Comparison of ENCODE assay signal across 10 mouse cellular contexts in the genomic region with DNA sequence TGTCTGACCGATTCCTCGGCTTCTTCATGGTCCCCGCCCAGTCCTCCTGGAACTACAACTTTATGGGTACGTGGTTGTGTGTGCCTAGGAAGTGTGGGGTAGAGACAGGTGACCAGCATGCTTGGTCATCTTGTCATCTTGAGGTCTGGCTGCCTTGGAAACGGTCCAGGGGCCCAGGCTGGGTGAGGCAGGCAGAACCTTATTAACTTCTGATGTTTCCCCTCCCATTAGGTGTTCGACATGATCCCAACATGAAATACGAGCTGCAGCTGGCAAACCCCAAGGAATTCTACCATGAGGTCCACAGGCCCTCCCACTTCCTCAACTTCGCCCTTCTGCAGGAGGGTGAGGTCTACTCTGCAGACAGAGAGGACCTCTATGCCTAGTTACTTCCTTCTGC. TPM values are rescaled to one million over a fixed set of nuclear protein-coding genes. Genes with fewer than 3 reads are reported as not detected.
DNase-seq lines count a peak whose midpoint lies in the region; ATAC-seq and TF ChIP-seq lines count a peak whose summit lies in the region.
"Had no signal": no experiment of that assay in that cellular context is flagged by ENCODE, and none has a peak within 500 bp of the region (broad histone marks: within the 10 kb centered on the region; RNA-seq: fewer than 3 reads in every experiment).

No protein-coding gene starts in this region.

- H3K36me3 ChIP-seq in midbrain, embryonic 11.5 days (ENCODE audit: control insufficient read depth, insufficient read depth, low read length), result peaks cover 33% of the 10 kb centered on the region
- H3K36me3 ChIP-seq in midbrain, embryonic 14.5 days (ENCODE audit: control insufficient read depth, insufficient read depth, low read length), result peaks cover 61% of the 10 kb centered on the region
- H3K36me3 ChIP-seq in kidney, postnatal 0 days (ENCODE audit: insufficient read depth, low read length), result peaks cover 47% of the 10 kb centered on the region

- H3K27me3 ChIP-seq in midbrain, embryonic 11.5 days (ENCODE audit: control insufficient read depth, insufficient read depth, low read length), result no peaks in the 10 kb centered on the region
- H3K27me3 ChIP-seq in midbrain, embryonic 14.5 days (ENCODE audit: control insufficient read depth, insufficient read depth, low read length), result no peaks in the 10 kb centered on the region
- H3K27me3 ChIP-seq in kidney, postnatal 0 days (ENCODE audit: insufficient read depth, low read length), result no peaks in the 10 kb centered on the region
- H3K27me3 ChIP-seq: forebrain, embryonic 13.5 days had no signal

- no peak overlapping the region for H3K4me3 ChIP-seq in midbrain, embryonic 11.5 days (ENCODE audit: low read depth, low read length)
- H3K4me3 ChIP-seq in midbrain, embryonic 14.5 days (replicated peaks; ENCODE audit: low read depth, low read length), result no peak overlapping the region
- H3K4me3 ChIP-seq in kidney, postnatal 0 days (replicated peaks; ENCODE audit: low read depth, low read length), result no peak overlapping the region

- H3K9me3 ChIP-seq in midbrain, embryonic 11.5 days (ENCODE audit: control insufficient read depth, low read length), result no peaks in the 10 kb centered on the region
- no peaks in the 10 kb centered on the region for H3K9me3 ChIP-seq in midbrain, embryonic 14.5 days (ENCODE audit: control insufficient read depth, low read length)
- no peaks in the 10 kb centered on the region for H3K9me3 ChIP-seq in kidney, postnatal 0 days (replicated peaks; ENCODE audit: low read length)
- H3K9me3 ChIP-seq: forebrain, embryonic 13.5 days had no signal

- DNase-seq in gastrocnemius, adult 18-20 months (ENCODE audit: low spot score), result peak; percentile 25
- no peak for DNase-seq in gastrocnemius, postnatal 4 days (ENCODE audit: low spot score in 2 of 2)
- peak; percentile 81 for DNase-seq in midbrain, embryonic 11.5 days (ENCODE audit: low spot score, missing footprints)
- DNase-seq in midbrain, embryonic 14.5 days, result no peak
- peak; percentile 15 for DNase-seq in kidney, postnatal 0 days (ENCODE audit: low spot score)
- DNase-seq in right cerebral cortex, adult 18-20 months, result no peak
- DNase-seq in left cerebral cortex, adult 11 months (ENCODE audit: low spot score), result no peak

- WGBS in midbrain, embryonic 11.5 days, result 89% methylated on average over 8 of the region's 8 CpGs
- 86% methylated on average over 8 of the region's 8 CpGs for WGBS in midbrain, embryonic 14.5 days
- 49% methylated on average over 8 of the region's 8 CpGs for WGBS in kidney, postnatal 0 days

- H3K4me1 ChIP-seq in midbrain, embryonic 11.5 days (ENCODE audit: control insufficient read depth, insufficient read depth, low read length), result peaks cover 13% of the 10 kb centered on the region
- H3K4me1 ChIP-seq in midbrain, embryonic 14.5 days (ENCODE audit: control insufficient read depth, insufficient read depth, low read length), result 0 out of 2 replicates have a peak, but pooled peaks cover 10% of the 10 kb centered on the region
- H3K4me1 ChIP-seq in kidney, postnatal 0 days (replicated peaks; ENCODE audit: insufficient read depth, low read length), result peaks cover 11% of the 10 kb centered on the region

- no peak overlapping the region for H3K27ac ChIP-seq in midbrain, embryonic 11.5 days (ENCODE audit: low read depth, low read length)
- no peak overlapping the region for H3K27ac ChIP-seq in midbrain, embryonic 14.5 days (replicated peaks; ENCODE audit: low read depth, low read length)
- H3K27ac ChIP-seq in kidney, postnatal 0 days, result peak overlapping the region; percentile 92
- H3K27ac ChIP-seq: forebrain, embryonic 13.5 days had no signal

- no peak overlapping the region for H3K9ac ChIP-seq in midbrain, embryonic 11.5 days (ENCODE audit: low read length)
- H3K9ac ChIP-seq in midbrain, embryonic 14.5 days (replicated peaks; ENCODE audit: low read length), result no peak overlapping the region
- H3K9ac ChIP-seq in kidney, postnatal 0 days (ENCODE audit: low read depth, low read length), result no peak overlapping the region

- no peak for ATAC-seq in midbrain, embryonic 11.5 days (ENCODE audit: low FRiP score)
- no peak for ATAC-seq in midbrain, embryonic 14.5 days (ENCODE audit: low FRiP score, low TSS enrichment)
- ATAC-seq in kidney, postnatal 0 days (replicated peaks; ENCODE audit: low FRiP score, low read depth), result no peak
- no peak for ATAC-seq in megakaryocyte progenitor cell, adult 5-6 weeks (replicated peaks; ENCODE audit: poor library complexity)
- ATAC-seq: forebrain, embryonic 13.5 days; hindbrain, embryonic 16.5 days had no signal

- TF ChIP-seq CTCF in kidney, postnatal 0 days (IDR thresholded peaks at IDR 0.05; ENCODE audit: low read depth), result no peak

- no peak overlapping the region for H3K4me2 ChIP-seq in midbrain, embryonic 11.5 days
- no peak overlapping the region for H3K4me2 ChIP-seq in midbrain, embryonic 14.5 days (ENCODE audit: low read length)
- no peak overlapping the region for H3K4me2 ChIP-seq in kidney, postnatal 0 days (ENCODE audit: low read length)

RNA-seq across cellular contexts. Expression of gene Rilp, which starts 1.0 kb away (rescaled TPM):
- total RNA-seq in gastrocnemius, adult 18-20 months (2021), result 10 to 100 TPM; 31.5 to 32.4 TPM
- total RNA-seq in gastrocnemius, postnatal 4 days (2021), result 10 to 100 TPM; 16.4 to 24.5 TPM
- 0.53 and 0.72 TPM in 2 replicates for polyA plus RNA-seq in midbrain, embryonic 11.5 days (2014; fragmentation: Nextera tagmentation; extraction: Ambion mirVana)
- 1.0 and 1.6 TPM in 2 replicates for polyA plus RNA-seq in midbrain, embryonic 14.5 days (2014; fragmentation: Nextera tagmentation; extraction: Ambion mirVana)
- 4.2 and 4.5 TPM in 2 replicates for polyA plus RNA-seq in kidney, postnatal 0 days (2015; fragmentation: Nextera tagmentation; extraction: Ambion mirVana)
- total RNA-seq in megakaryocyte progenitor cell, adult 5-6 weeks (2015), result 0.64 TPM in 1 of 2 replicates, not detected in the other
- total RNA-seq in megakaryocyte progenitor cell, adult 5-6 weeks (2017), result 0.24 TPM in 1 of 2 replicates, not detected in the other

RNA-seq across cellular contexts. Expression of gene Scarf1, which starts 4.4 kb away (rescaled TPM):
- 1 to 10 TPM; 2.4 to 3.3 TPM for total RNA-seq in gastrocnemius, adult 18-20 months (2021)
- total RNA-seq in gastrocnemius, postnatal 4 days (2021), result 1 to 10 TPM; 7.5 to 9.0 TPM
- polyA plus RNA-seq in midbrain, embryonic 11.5 days (2014; fragmentation: Nextera tagmentation; extraction: Ambion mirVana), result 2.9 and 3.4 TPM in 2 replicates
- polyA plus RNA-seq in midbrain, embryonic 14.5 days (2014; fragmentation: Nextera tagmentation; extraction: Ambion mirVana), result 2.0 and 3.6 TPM in 2 replicates
- polyA plus RNA-seq in kidney, postnatal 0 days (2015; fragmentation: Nextera tagmentation; extraction: Ambion mirVana), result 13.6 and 14.4 TPM in 2 replicates
- 1.7 and 3.0 TPM in 2 replicates for total RNA-seq in megakaryocyte progenitor cell, adult 5-6 weeks (2015)
- 2.4 and 3.7 TPM in 2 replicates for total RNA-seq in megakaryocyte progenitor cell, adult 5-6 weeks (2017)

RNA-seq across cellular contexts. Expression of gene Prpf8, which starts 22.3 kb away (rescaled TPM):
- 10 to 100 TPM; 70.1 to 70.9 TPM for total RNA-seq in gastrocnemius, adult 18-20 months (2021)
- total RNA-seq in gastrocnemius, postnatal 4 days (2021), result 10 to 100 TPM; 97.2 TPM
- polyA plus RNA-seq in midbrain, embryonic 11.5 days (2014; fragmentation: Nextera tagmentation; extraction: Ambion mirVana), result 94.9 and 100.0 TPM in 2 replicates
- polyA plus RNA-seq in midbrain, embryonic 14.5 days (2014; fragmentation: Nextera tagmentation; extraction: Ambion mirVana), result 59.9 and 89.5 TPM in 2 replicates
- polyA plus RNA-seq in kidney, postnatal 0 days (2015; fragmentation: Nextera tagmentation; extraction: Ambion mirVana), result 36.3 and 36.6 TPM in 2 replicates
- total RNA-seq in megakaryocyte progenitor cell, adult 5-6 weeks (2015), result 147 and 148 TPM in 2 replicates
- 93.5 and 107 TPM in 2 replicates for total RNA-seq in megakaryocyte progenitor cell, adult 5-6 weeks (2017)

RNA-seq across cellular contexts. Expression of gene Slc43a2, which starts 22.6 kb away (rescaled TPM):
- total RNA-seq in gastrocnemius, adult 18-20 months (2021), result 10 to 100 TPM; 24.0 to 32.2 TPM
- total RNA-seq in gastrocnemius, postnatal 4 days (2021), result 10 to 100 TPM; 22.2 to 25.0 TPM
- 3.3 and 3.7 TPM in 2 replicates for polyA plus RNA-seq in midbrain, embryonic 11.5 days (2014; fragmentation: Nextera tagmentation; extraction: Ambion mirVana)
- 15.7 and 18.3 TPM in 2 replicates for polyA plus RNA-seq in midbrain, embryonic 14.5 days (2014; fragmentation: Nextera tagmentation; extraction: Ambion mirVana)
- 16.6 and 19.1 TPM in 2 replicates for polyA plus RNA-seq in kidney, postnatal 0 days (2015; fragmentation: Nextera tagmentation; extraction: Ambion mirVana)
- total RNA-seq in megakaryocyte progenitor cell, adult 5-6 weeks (2015), result 8.6 and 12.2 TPM in 2 replicates
- 8.9 and 9.9 TPM in 2 replicates for total RNA-seq in megakaryocyte progenitor cell, adult 5-6 weeks (2017)

RNA-seq across cellular contexts. Expression of gene Tlcd2, which starts 47.4 kb away (rescaled TPM):
- total RNA-seq in gastrocnemius, adult 18-20 months (2021), result 1 to 10 TPM; 2.6 to 2.9 TPM
- 10 to 100 TPM in 1 of 2 experiments, 1 to 10 TPM in 1; 9.6 to 12.6 TPM for total RNA-seq in gastrocnemius, postnatal 4 days (2021)
- polyA plus RNA-seq in midbrain, embryonic 11.5 days (2014; fragmentation: Nextera tagmentation; extraction: Ambion mirVana), result 7.6 and 8.9 TPM in 2 replicates
- 1.1 and 2.5 TPM in 2 replicates for polyA plus RNA-seq in midbrain, embryonic 14.5 days (2014; fragmentation: Nextera tagmentation; extraction: Ambion mirVana)
- 9.3 and 11.8 TPM in 2 replicates for polyA plus RNA-seq in kidney, postnatal 0 days (2015; fragmentation: Nextera tagmentation; extraction: Ambion mirVana)
- 16.3 and 16.5 TPM in 2 replicates for total RNA-seq in megakaryocyte progenitor cell, adult 5-6 weeks (2015)
- total RNA-seq in megakaryocyte progenitor cell, adult 5-6 weeks (2017), result 17.9 and 28.3 TPM in 2 replicates

Comparison
In these comparisons a context has a peak if more than half of its experiments do, and no peak if none do; other contexts are left out.
1. DNase-seq: peak in gastrocnemius, adult 18-20 months (single experiment), midbrain, embryonic 11.5 days (single experiment) and kidney, postnatal 0 days (single experiment); none in gastrocnemius, postnatal 4 days (0 of 2), midbrain, embryonic 14.5 days (single experiment), right cerebral cortex, adult 18-20 months (single experiment) and left cerebral cortex, adult 11 months (single experiment).
2. RNA of gene Rilp, which starts 1.0 kb away (total RNA-seq): 31.5 to 32.4 TPM in gastrocnemius, adult 18-20 months and 16.4 to 24.5 TPM in gastrocnemius, postnatal 4 days; 0.24 to 0.64 TPM in megakaryocyte progenitor cell, adult 5-6 weeks; every median in the first group is over 10 times any median in the second.